Mouse (Mus musculus) forebrain, embryonic 15.5 days (tissue): ENCODE data around the gene Copa. TPM values are rescaled to one million over a fixed set of nuclear protein-coding genes. Genes with fewer than 3 reads are reported as not detected.

ENCODE experiments used
- ATAC-seq: fragments of 200-750 bp; cut with Nextera tagmentation; replicated peaks from 2 replicates; pipeline ENCODE4 v1.8.0; 2017; ENCODE audit warnings: mild to moderate bottlenecking, moderate TSS enrichment, moderate library complexity
- H3K27ac ChIP-seq: fragments of 300-500 bp; sonication (generic); replicated peaks from 2 replicates; pipeline ENCODE4 v1.5.1; 2015; ENCODE audit warnings: mild to moderate bottlenecking, inconsistent platforms
- H3K27me3 ChIP-seq: fragments of 300-500 bp; sonication (generic); 2 replicates; pipeline ENCODE4 v1.6.1; 2015; ENCODE audit warnings: inconsistent platforms
- H3K36me3 ChIP-seq: fragments of 300-500 bp; sonication (generic); 2 replicates; pipeline ENCODE4 v1.6.1; 2015; ENCODE audit warnings: mild to moderate bottlenecking, inconsistent platforms
- H3K4me1 ChIP-seq: fragments of 300-500 bp; sonication (generic); 2 replicates; pipeline ENCODE4 v1.6.1; 2015; ENCODE audit warnings: inconsistent platforms
- H3K4me2 ChIP-seq: fragments of 300-500 bp; sonication (generic); replicated peaks from 2 replicates; pipeline ENCODE4 v1.6.1; 2015; ENCODE audit warnings: mild to moderate bottlenecking, inconsistent platforms
- H3K4me3 ChIP-seq: fragments of 300-500 bp; sonication (generic); 2 replicates; pipeline ENCODE4 v1.5.1; 2015; ENCODE audit warnings: mild to moderate bottlenecking, inconsistent platforms
- H3K9ac ChIP-seq: fragments of 300-500 bp; sonication (generic); replicated peaks from 2 replicates; pipeline ENCODE4 v1.6.1; 2015; ENCODE audit warnings: mild to moderate bottlenecking, inconsistent platforms
- H3K9me3 ChIP-seq: fragments of 300-500 bp; sonication (generic); 2 replicates; pipeline ENCODE4 v1.6.1; 2016; ENCODE audit warnings: inconsistent platforms
- WGBS: fragments of 180-500 bp; shearing (Covaris S2); methylation state at CpG from one replicate; pipeline ENCODE4 v1.1.7; 2015; ENCODE audit warnings: mixed read lengths; 5-methylcytosine and 5-hydroxymethylcytosine counted together
- polyA plus RNA-seq: library from polyadenylated mRNA; unstranded; fragments of >200 nt; fragmentation: Nextera tagmentation; extraction: Ambion mirVana; gene quantifications from 2 replicates; pipeline ENCODE4 v1.2.1, GENCODE M21; 2015

Gene Copa
- polyA plus RNA-seq, 1 experiment from 2014 or later, result 207 TPM

GRCm38 (mm10) chr1:172148955-172149815, 66.9 kb downstream of the Copa start:
- WGBS, result 6% methylated on average over 19 of the region's 19 CpGs
- H3K27ac ChIP-seq, result peak overlapping the region; percentile 92
- H3K4me2 ChIP-seq, result peak overlapping the region; percentile 70
- H3K4me3 ChIP-seq, result peak overlapping the region; percentile 100
- peaks cover 32% of the 10 kb centered on the region for H3K4me1 ChIP-seq
- H3K27me3 ChIP-seq, result no peaks in the 10 kb centered on the region
- no peak for ATAC-seq
- peak overlapping the region; percentile 99 for H3K9ac ChIP-seq
- no peaks in the 10 kb centered on the region for H3K9me3 ChIP-seq
- peaks cover 26% of the 10 kb centered on the region for H3K36me3 ChIP-seq

- 96% methylated on average over 3 of the region's 3 CpGs for WGBS
- Histone ChIP-seq H3K27me3 (no peaks in the 10 kb centered on the region), H3K4me2 (no peak overlapping the region), H3K4me3 (no peak overlapping the region), H3K27ac (no peak overlapping the region), H3K36me3 (peaks cover 45% of the 10 kb centered on the region), H3K9me3 (no peaks in the 10 kb centered on the region), H3K9ac (no peak overlapping the region), H3K4me1 (peaks cover 19% of the 10 kb centered on the region)
- no peak for ATAC-seq
Measured at GRCm38 (mm10) chr1:172154536-172154935, 72.2 kb downstream of the Copa start.

GRCm38 (mm10) chr1:172155518-172155917, 73.2 kb downstream of the Copa start:
- no peaks in the 10 kb centered on the region for H3K9me3 ChIP-seq
- no peak overlapping the region for H3K4me2 ChIP-seq
- no peaks in the 10 kb centered on the region for H3K27me3 ChIP-seq
- peaks cover 45% of the 10 kb centered on the region for H3K36me3 ChIP-seq
- H3K4me3 ChIP-seq, result no peak overlapping the region
- 84% methylated on average over 3 of the region's 3 CpGs for WGBS
- no peak overlapping the region for H3K9ac ChIP-seq
- no peak overlapping the region for H3K27ac ChIP-seq
- ATAC-seq, result no peak
- peaks cover 11% of the 10 kb centered on the region; the same call in 1 of the 2 replicates for H3K4me1 ChIP-seq

DNA sequence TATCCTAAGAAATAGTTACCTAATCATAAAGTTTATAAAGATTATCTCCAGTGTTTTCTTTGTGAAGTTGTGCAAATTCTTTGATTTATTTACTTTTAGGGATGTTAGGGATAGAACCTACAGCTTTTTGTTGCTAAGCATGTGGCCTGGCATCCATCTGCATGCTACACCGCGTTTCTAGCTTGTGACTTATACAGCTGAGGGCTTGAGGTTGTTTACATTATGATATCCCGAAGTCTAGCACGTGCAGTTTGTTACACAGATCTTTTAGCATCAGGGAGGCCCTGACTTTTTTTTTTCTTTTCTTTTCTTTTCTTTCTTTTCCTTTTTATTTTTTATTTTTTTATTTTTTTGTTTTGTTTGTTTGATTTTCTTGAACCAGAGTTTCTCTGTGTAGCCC, 77.6 kb downstream of the Copa start:
- Histone ChIP-seq H3K9me3 (no peaks in the 10 kb centered on the region), H3K36me3 (peaks cover 14% of the 10 kb centered on the region), H3K27ac (no peak overlapping the region), H3K4me1 (peaks cover under 1% of the 10 kb centered on the region; the same call in 1 of the 2 replicates), H3K4me2 (no peak overlapping the region), H3K27me3 (no peaks in the 10 kb centered on the region), H3K4me3 (no peak overlapping the region), H3K9ac (no peak overlapping the region)
- ATAC-seq, result no peak
- WGBS, result 81% methylated on average over 4 of the region's 4 CpGs

- H3K36me3 ChIP-seq, result peaks cover 12% of the 10 kb centered on the region
- H3K4me2 ChIP-seq, result no peak overlapping the region
- no peaks in the 10 kb centered on the region for H3K27me3 ChIP-seq
- H3K27ac ChIP-seq, result no peak overlapping the region
- peaks cover 6% of the 10 kb centered on the region for H3K4me1 ChIP-seq
- ATAC-seq, result no peak
- no peak overlapping the region for H3K4me3 ChIP-seq
- H3K9ac ChIP-seq, result no peak overlapping the region
- no peaks in the 10 kb centered on the region for H3K9me3 ChIP-seq
Measured at GRCm38 (mm10) chr1:172160508-172160907, 78.2 kb downstream of the Copa start.

DNA sequence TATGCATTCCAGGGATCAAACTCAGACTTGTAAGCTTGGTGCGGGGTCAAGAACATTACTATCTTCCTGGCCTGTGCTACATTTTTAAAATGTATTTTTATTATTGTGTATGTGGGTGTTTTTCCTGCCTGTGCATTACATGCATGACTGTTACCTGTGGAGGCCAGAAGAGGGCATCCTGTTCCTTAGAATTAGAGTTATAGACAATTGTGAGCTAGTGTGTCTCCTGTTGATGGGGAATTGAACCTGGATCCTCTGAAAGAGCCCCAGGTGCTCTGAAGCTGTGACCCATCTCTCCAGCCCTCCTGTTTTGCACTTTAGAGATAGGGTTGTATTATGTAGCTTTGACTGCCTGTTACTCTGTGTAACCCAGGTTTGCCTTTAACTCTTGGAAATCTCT, 79.7 kb downstream of the Copa start:
- Histone ChIP-seq H3K4me2 (no peak overlapping the region), H3K36me3 (peaks cover 7% of the 10 kb centered on the region; the same call in 1 of the 2 replicates), H3K27me3 (no peaks in the 10 kb centered on the region), H3K27ac (no peak overlapping the region), H3K9me3 (no peaks in the 10 kb centered on the region), H3K9ac (no peak overlapping the region), H3K4me1 (peaks cover 6% of the 10 kb centered on the region), H3K4me3 (no peak overlapping the region)
- WGBS, result 97% methylated on average over 1 of the region's 1 CpGs
- 0 out of 2 replicates have a peak, but pooled peaks have one; percentile 57 for ATAC-seq

DNA sequence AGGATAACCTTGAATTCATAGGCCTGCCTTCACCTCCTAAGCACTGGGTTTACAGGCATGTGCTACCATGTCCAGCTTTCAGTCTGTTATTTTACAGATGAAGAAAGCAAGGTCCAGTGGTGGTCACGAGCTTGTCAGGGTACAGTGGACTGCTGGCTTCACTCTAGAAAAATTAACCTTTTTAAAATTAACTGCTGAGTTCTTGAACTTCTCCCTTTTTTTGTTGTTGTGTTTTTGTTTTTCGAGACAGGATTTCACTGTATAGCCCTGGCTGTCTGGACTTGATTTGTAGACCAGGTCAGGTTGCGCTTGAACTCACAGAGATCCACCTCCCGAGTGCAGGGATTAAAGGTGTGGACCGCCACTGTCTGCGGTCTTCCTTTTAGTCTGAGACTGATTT, 80.6 kb downstream of the Copa start:
- no peak overlapping the region for H3K4me2 ChIP-seq
- WGBS, result 90% methylated on average over 6 of the region's 6 CpGs
- peaks cover 6% of the 10 kb centered on the region for H3K4me1 ChIP-seq
- H3K4me3 ChIP-seq, result no peak overlapping the region
- no peak overlapping the region for H3K9ac ChIP-seq
- no peak for ATAC-seq
- H3K27me3 ChIP-seq, result no peaks in the 10 kb centered on the region
- peaks cover 16% of the 10 kb centered on the region for H3K36me3 ChIP-seq
- no peak overlapping the region for H3K27ac ChIP-seq
- no peaks in the 10 kb centered on the region for H3K9me3 ChIP-seq

DNA sequence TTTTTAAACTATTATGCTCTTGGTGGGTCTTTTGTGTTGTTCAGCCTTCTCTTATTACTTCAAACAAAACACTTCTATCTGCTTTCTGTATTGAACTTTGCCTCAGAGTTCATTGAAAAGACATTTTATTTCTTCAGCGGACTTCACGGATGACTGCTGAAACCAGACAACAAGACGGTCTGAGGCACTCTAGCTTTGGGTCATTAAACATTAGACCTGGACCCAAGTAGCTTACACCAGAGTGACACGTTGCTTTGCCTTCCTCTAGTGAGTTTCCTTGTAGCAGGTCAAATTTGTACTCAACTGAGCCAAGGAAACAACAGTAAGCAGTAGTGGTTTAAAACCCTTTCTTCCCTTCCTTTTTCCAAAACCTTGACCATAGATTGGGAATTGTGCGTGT, 85.6 kb downstream of the Copa start:
- 65% methylated on average over 5 of the region's 5 CpGs for WGBS

DNA sequence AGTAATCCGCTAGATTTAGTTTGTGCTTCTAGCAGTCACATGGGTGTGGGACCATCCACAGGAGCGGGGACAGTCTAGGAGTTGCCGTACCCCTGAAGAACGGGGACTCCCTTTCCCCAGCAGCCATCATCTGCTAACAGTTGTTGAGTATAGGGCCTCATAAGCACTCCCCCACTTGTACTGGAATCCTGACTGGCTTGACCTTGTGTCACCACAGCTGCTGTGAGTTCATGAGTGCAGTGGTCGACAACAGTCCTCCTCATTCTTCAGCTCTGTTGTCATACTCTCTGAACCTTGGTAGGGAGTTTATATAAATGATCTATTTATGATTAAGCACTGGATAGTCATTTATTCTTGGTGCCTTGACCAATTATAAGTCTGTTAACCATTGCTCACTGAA, 87.5 kb downstream of the Copa start:
- peaks cover 13% of the 10 kb centered on the region for H3K4me1 ChIP-seq
- H3K4me2 ChIP-seq, result no peak overlapping the region
- H3K27me3 ChIP-seq, result no peaks in the 10 kb centered on the region
- H3K9me3 ChIP-seq, result no peaks in the 10 kb centered on the region
- no peak for ATAC-seq
- H3K36me3 ChIP-seq, result peaks cover 66% of the 10 kb centered on the region
- H3K9ac ChIP-seq, result no peak overlapping the region
- 97% methylated on average over 5 of the region's 5 CpGs for WGBS
- no peak overlapping the region for H3K27ac ChIP-seq
- no peak overlapping the region for H3K4me3 ChIP-seq

More for the DNA sequence above, 85.6 kb downstream of the Copa start:
- Histone ChIP-seq H3K4me3 (no peak overlapping the region), H3K9ac (no peak overlapping the region), H3K27me3 (no peaks in the 10 kb centered on the region), H3K4me1 (peaks cover 11% of the 10 kb centered on the region), H3K9me3 (no peaks in the 10 kb centered on the region), H3K36me3 (peaks cover 48% of the 10 kb centered on the region), H3K27ac (no peak overlapping the region), H3K4me2 (no peak overlapping the region)
- no peak for ATAC-seq

Other genes with a start within 250 kb of the Copa start
- 1.3 and 1.6 TPM in 2 replicates for gene Cd84, start 242.8 kb upstream of the Copa start, polyA plus RNA-seq
- gene Gm10521, start 186.9 kb upstream of the Copa start, polyA plus RNA-seq, result not detected in 2 replicates
- not detected in 2 replicates for gene Slamf6, start 165.0 kb upstream of the Copa start, polyA plus RNA-seq
- 48.0 and 51.5 TPM in 2 replicates for gene Vangl2, start 54.1 kb upstream of the Copa start, polyA plus RNA-seq
- 3.9 and 4.6 TPM in 2 replicates for gene Nhlh1, start 25.0 kb upstream of the Copa start, polyA plus RNA-seq
- 104 and 105 TPM in 2 replicates for gene Ncstn, start 266 bp downstream of the Copa start, polyA plus RNA-seq
- gene Pex19, start 44.2 kb downstream of the Copa start, polyA plus RNA-seq, result 155 and 160 TPM in 2 replicates
- 104 and 109 TPM in 2 replicates for gene Dcaf8, start 65.6 kb downstream of the Copa start, polyA plus RNA-seq
- gene Pea15a, start 124.3 kb downstream of the Copa start, polyA plus RNA-seq, result 462 and 488 TPM in 2 replicates
- gene Casq1, start 137.3 kb downstream of the Copa start, polyA plus RNA-seq, result 6.2 and 6.4 TPM in 2 replicates
- gene Atp1a4, start 175.9 kb downstream of the Copa start, polyA plus RNA-seq, result 0.09 and 0.10 TPM in 2 replicates
- gene Igsf8, start 179.1 kb downstream of the Copa start, polyA plus RNA-seq, result 137 and 162 TPM in 2 replicates
- 32.2 and 33.1 TPM in 2 replicates for gene Atp1a2, start 215.5 kb downstream of the Copa start, polyA plus RNA-seq
- 3.4 and 3.5 TPM in 2 replicates for gene Kcnj9, start 246.8 kb downstream of the Copa start, polyA plus RNA-seq